Mouse (Mus musculus) lung, embryonic 14.5 days (tissue): ENCODE results near the gene Ablim2. TPM values are rescaled to one million over a fixed set of nuclear protein-coding genes. Genes with fewer than 3 reads are reported as not detected.

Experiments
- ATAC-seq: fragments of 200-750 bp; cut with Nextera tagmentation; 2 replicates; pipeline ENCODE4 v1.8.0; 2017; ENCODE audit warnings: mild to moderate bottlenecking, moderate TSS enrichment, moderate library complexity; ENCODE audit not compliant: insufficient read depth
- DNase-seq: peaks from one replicate; pipeline ENCODE4 v3.0.0-alpha.2; 2015
- H3K27ac ChIP-seq: fragments of 300-500 bp; sonication (generic); 2 replicates; pipeline ENCODE4 v1.5.1; 2014; ENCODE audit warnings: low read depth, mild to moderate bottlenecking, moderate library complexity
- H3K27me3 ChIP-seq: fragments of 300-500 bp; sonication (generic); 2 replicates; pipeline ENCODE4 v1.6.1; 2014; ENCODE audit warnings: low read length, control low read depth; ENCODE audit not compliant: insufficient read depth
- H3K36me3 ChIP-seq: fragments of 300-500 bp; sonication (generic); 2 replicates; pipeline ENCODE4 v1.6.1; 2014; ENCODE audit warnings: control low read depth; ENCODE audit not compliant: insufficient read depth
- H3K4me1 ChIP-seq: fragments of 300-500 bp; sonication (generic); 2 replicates; pipeline ENCODE4 v1.6.1; 2014; ENCODE audit warnings: antibody characterized with exemption, control low read depth; ENCODE audit not compliant: insufficient read depth
- H3K4me2 ChIP-seq: fragments of 300-500 bp; sonication (generic); 2 replicates; pipeline ENCODE4 v1.6.1; 2014; ENCODE audit warnings: mild to moderate bottlenecking
- H3K4me3 ChIP-seq: fragments of 300-500 bp; sonication (generic); 2 replicates; pipeline ENCODE4 v1.5.1; 2014; ENCODE audit warnings: low read depth, low read length
- H3K9ac ChIP-seq: fragments of 300-500 bp; sonication (generic); 2 replicates; pipeline ENCODE4 v1.6.1; 2014
- H3K9me3 ChIP-seq: fragments of 300-500 bp; sonication (generic); 2 replicates; pipeline ENCODE4 v1.6.1; 2016; ENCODE audit warnings: low read depth, low read length, control low read depth
- CTCF ChIP-seq: IDR thresholded peaks from 2 replicates; pipeline ENCODE4 v1.5.1; 2016; ENCODE audit warnings: antibody characterized with exemption, low read depth
- whole genome bisulfite sequencing: fragments of 180-500 bp; shearing (Covaris S2); extraction: QIAGEN DNeasy Blood & Tissue Kit; methylation state at CpG from one replicate; pipeline ENCODE4 v1.1.7; 2014; 5-methylcytosine and 5-hydroxymethylcytosine counted together
- polyA plus RNA-seq: library from polyadenylated mRNA; unstranded; fragments of >200 nt; fragmentation: Nextera tagmentation; extraction: Ambion mirVana; gene quantifications from 2 replicates; pipeline ENCODE4 v1.2.1, GENCODE M21; 2014

Ablim2 gene
- polyA plus RNA-seq, 1 experiment from 2014 or later: 0.36 TPM

DNA sequence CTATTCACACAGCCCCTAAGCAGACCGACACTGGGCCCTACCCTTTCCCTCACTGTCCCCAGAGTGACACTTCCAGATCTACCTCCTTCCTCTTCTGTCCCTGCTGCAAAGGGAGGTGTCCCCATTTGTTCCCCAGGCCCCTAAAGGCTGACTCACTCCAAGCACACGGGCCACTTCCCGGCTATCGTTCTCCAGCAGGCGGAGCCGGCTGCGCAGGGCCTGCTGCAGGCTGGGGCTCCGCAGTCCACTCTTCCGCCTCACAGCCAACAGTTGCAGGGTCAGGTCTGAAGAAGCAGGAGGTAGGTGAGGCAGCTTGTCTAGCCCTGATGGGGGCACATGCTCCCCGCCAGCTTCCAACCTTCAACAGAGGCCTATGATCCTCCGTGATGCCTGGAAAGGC, 38.9 kb upstream of the Ablim2 start:
- Histone ChIP-seq H3K4me2 (no peak overlapping the region), H3K27ac (no peak overlapping the region), H3K27me3 (no peaks in the 10 kb centered on the region), H3K9me3 (no peaks in the 10 kb centered on the region), H3K4me1 (0 out of 2 replicates have a peak, but pooled peaks cover 6% of the 10 kb centered on the region), H3K4me3 (no peak overlapping the region), H3K9ac (no peak overlapping the region), H3K36me3 (no peaks in the 10 kb centered on the region)
- DNase-seq: no peak
- no peak for TF ChIP-seq CTCF
- ATAC-seq: no peak
- WGBS: 67% methylated on average over 11 of the region's 11 CpGs

DNA sequence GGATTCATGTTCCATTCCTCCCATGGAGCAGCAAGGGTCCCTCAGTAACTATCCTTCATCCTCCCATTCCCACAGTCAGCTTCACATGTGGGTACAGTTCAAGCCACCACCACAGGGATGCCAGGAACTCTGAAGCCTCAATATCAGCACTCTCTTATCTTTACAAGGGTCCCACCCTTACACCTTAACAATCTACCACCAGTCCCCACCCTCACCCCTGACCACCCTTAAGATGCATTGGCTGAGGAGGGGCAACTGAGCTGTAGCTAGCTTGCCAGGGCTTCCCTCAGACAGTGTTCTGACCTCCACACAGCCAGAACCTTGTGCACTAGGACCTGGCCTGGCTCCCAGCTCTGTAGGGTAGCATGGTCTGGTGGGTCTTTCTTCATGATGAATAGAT, 38.3 kb upstream of the Ablim2 start:
- Histone ChIP-seq H3K4me3 (no peak overlapping the region), H3K4me1 (0 out of 2 replicates have a peak, but pooled peaks cover 6% of the 10 kb centered on the region), H3K36me3 (no peaks in the 10 kb centered on the region), H3K9ac (no peak overlapping the region), H3K27ac (no peak overlapping the region), H3K27me3 (no peaks in the 10 kb centered on the region), H3K4me2 (no peak overlapping the region), H3K9me3 (no peaks in the 10 kb centered on the region)
- ATAC-seq (no peak), DNase-seq (no peak)
- no peak for TF ChIP-seq CTCF

DNA sequence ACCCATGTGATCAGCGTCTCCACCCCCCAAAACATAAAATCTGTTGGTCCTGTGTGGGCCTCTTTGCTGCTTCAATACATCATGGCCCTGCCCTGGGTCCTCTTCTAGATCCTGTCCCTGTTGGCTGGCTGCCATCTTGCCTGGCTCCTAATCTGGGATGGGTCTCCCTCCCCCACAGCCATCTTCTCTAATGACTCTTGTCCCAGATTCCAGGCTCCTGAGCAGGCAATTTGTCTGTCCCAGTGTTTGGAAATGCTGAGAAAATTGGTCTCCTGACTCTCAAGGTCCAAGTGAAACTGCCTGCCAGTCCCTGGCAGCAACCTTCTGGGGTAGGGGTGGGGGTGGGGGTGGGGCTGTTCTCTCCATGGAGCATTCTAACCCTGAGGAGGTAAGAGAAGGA, 37.8 kb upstream of the Ablim2 start:
- TF ChIP-seq CTCF: no peak
- DNase-seq: peak; percentile 72
- no peaks in the 10 kb centered on the region for H3K27me3 ChIP-seq
- no peaks in the 10 kb centered on the region for H3K9me3 ChIP-seq
- 0 out of 2 replicates have a peak, but pooled peaks cover 6% of the 10 kb centered on the region for H3K4me1 ChIP-seq
- 78% methylated on average over 1 of the region's 1 CpGs for WGBS
- H3K36me3 ChIP-seq: no peaks in the 10 kb centered on the region
- no peak overlapping the region for H3K27ac ChIP-seq
- H3K9ac ChIP-seq: no peak overlapping the region
- no peak overlapping the region for H3K4me3 ChIP-seq
- ATAC-seq: no peak
- H3K4me2 ChIP-seq: no peak overlapping the region

DNA sequence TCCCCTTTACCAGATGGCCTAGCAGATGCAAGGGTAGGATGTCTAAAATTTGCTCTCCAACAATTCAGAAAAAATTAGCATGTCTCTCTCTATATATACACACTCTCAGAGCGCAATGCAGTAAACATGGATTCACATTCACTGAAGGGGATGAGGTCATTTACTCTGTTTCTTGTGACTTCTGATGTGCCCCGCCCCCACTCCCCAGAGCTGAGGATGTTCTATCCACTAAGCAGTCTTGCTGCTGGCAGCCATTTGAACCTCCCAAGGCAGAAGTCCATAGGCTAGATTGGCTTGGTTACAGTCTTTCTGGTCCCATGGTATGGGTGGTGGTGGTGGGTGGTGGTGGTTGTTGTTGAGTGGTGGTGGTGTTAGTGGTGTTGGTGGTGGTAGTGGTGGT, 35.7 kb upstream of the Ablim2 start:
- H3K4me1 ChIP-seq: 0 out of 2 replicates have a peak, but pooled peaks cover 6% of the 10 kb centered on the region
- H3K4me2 ChIP-seq: no peak overlapping the region
- ATAC-seq (no peak), DNase-seq (no peak)
- WGBS: 81% methylated on average over 2 of the region's 2 CpGs
- no peak for TF ChIP-seq CTCF
- no peak overlapping the region for H3K27ac ChIP-seq
- H3K9me3 ChIP-seq: no peaks in the 10 kb centered on the region
- no peak overlapping the region for H3K9ac ChIP-seq
- H3K4me3 ChIP-seq: no peak overlapping the region
- H3K36me3 ChIP-seq: no peaks in the 10 kb centered on the region
- no peaks in the 10 kb centered on the region for H3K27me3 ChIP-seq

DNA sequence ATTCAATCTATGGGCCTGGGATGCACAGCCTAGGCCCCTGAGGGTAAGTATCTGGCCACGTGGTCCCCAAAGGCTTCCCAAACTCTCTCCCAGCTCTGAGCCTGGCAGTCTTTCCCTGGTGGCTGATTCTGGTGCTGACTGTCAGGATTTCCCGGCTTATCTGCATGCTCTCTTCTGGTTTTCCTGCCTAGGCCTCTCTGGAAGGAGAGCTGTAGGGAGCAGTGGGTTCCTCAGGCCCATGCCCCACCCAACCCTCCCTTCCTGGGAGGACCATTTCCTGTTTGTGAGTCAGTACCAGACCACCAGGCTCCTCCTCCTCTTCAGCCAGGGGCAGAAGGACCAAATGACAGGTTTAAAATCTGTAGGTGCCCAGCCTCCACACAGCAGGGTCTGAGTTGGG, 35.0 kb upstream of the Ablim2 start:
- Histone ChIP-seq H3K4me3 (no peak overlapping the region), H3K4me2 (no peak overlapping the region), H3K27me3 (no peaks in the 10 kb centered on the region), H3K9ac (no peak overlapping the region), H3K4me1 (0 out of 2 replicates have a peak, but pooled peaks cover 6% of the 10 kb centered on the region), H3K27ac (no peak overlapping the region), H3K36me3 (no peaks in the 10 kb centered on the region), H3K9me3 (no peaks in the 10 kb centered on the region)
- TF ChIP-seq CTCF: no peak
- ATAC-seq (no peak), DNase-seq (no peak)
- WGBS: 30% methylated on average over 2 of the region's 2 CpGs

DNA sequence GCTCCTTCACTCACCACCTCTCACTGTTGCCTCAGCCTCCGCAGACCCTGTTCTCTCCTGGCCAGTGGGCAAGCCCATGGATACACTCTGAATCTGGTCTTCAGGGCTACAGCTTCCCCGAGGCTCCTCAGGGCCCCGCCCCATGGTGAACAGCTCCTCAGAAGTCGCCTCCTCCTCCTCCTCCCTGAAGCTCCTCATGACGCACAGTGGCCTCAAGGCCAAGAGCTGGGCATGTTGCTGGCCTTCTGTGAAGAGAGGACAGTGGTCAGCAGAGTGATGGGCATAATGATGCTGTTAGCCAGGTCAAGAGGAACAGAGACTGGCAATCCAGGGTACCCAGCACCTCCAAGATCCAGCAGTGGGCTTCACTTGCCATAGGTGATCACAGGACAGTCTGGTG, 33.8 kb upstream of the Ablim2 start:
- no peak overlapping the region for H3K27ac ChIP-seq
- H3K4me1 ChIP-seq: peaks cover 11% of the 10 kb centered on the region; the same call in 1 of the 2 replicates
- WGBS: 70% methylated on average over 5 of the region's 5 CpGs

DNA sequence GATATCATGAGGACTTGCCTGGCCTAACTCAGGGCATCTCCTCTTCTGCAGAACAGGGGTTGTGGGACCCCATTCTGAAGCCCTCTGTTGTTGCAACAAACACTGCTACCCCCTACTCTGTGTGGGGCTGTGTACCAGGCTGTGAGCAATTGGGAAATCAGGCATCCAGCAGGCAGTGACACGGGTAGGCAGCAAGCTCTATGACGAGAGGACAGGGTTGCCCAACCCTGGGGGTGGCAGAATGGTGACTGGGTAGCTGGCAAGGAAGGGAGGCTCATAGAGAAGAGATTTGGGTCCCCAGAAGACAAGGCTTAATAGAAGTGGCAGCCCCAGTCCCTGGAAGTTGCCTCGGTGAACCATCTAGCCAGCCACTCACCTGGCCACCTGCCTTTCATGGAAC, 31.8 kb upstream of the Ablim2 start:
- no peak for ATAC-seq

More for the DNA sequence above, 33.8 kb upstream of the Ablim2 start:
- no peak for ATAC-seq
- Histone ChIP-seq H3K9me3 (no peaks in the 10 kb centered on the region), H3K27me3 (no peaks in the 10 kb centered on the region), H3K36me3 (no peaks in the 10 kb centered on the region), H3K4me2 (no peak overlapping the region), H3K9ac (no peak overlapping the region), H3K4me3 (no peak overlapping the region)
- no peak for DNase-seq
- no peak for TF ChIP-seq CTCF

DNA sequence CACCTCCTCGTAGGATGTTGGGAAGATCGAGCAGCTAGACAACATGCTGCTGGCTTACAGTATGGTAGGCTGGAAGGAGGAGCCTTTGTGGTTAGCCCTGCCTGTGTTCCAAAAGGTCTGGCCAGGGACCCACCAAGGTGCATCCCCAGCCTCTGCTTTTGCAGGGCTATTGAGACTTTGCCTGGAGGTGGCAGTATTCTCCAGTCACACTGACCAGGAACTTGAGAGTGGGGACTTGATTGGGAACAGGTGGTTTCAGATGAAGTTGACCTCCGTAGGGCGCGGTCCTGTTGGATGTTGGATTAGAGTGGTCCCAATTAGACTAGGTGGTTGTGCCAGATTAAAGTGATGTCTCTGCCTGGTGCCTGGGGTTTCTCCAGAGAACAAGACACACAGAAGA, 30.2 kb upstream of the Ablim2 start:
- H3K4me2 ChIP-seq: peak overlapping the region; percentile 53
- ATAC-seq: no peak
- H3K4me1 ChIP-seq: peaks cover 5% of the 10 kb centered on the region; the same call in 1 of the 2 replicates
- no peaks in the 10 kb centered on the region for H3K9me3 ChIP-seq
- H3K36me3 ChIP-seq: no peaks in the 10 kb centered on the region
- no peaks in the 10 kb centered on the region for H3K27me3 ChIP-seq
- no peak overlapping the region for H3K4me3 ChIP-seq
- H3K9ac ChIP-seq: no peak overlapping the region
- DNase-seq: no peak
- 88% methylated on average over 5 of the region's 5 CpGs for WGBS
- TF ChIP-seq CTCF: peak; percentile 26
- H3K27ac ChIP-seq: no peak overlapping the region

More for the DNA sequence above, 31.8 kb upstream of the Ablim2 start:
- no peak overlapping the region for H3K9ac ChIP-seq
- H3K27ac ChIP-seq: no peak overlapping the region
- TF ChIP-seq CTCF: no peak
- no peaks in the 10 kb centered on the region for H3K36me3 ChIP-seq
- 74% methylated on average over 3 of the region's 3 CpGs for WGBS
- H3K4me3 ChIP-seq: no peak overlapping the region
- no peak overlapping the region for H3K4me2 ChIP-seq
- no peaks in the 10 kb centered on the region for H3K27me3 ChIP-seq
- DNase-seq: no peak
- no peaks in the 10 kb centered on the region for H3K9me3 ChIP-seq
- H3K4me1 ChIP-seq: peaks cover 5% of the 10 kb centered on the region; the same call in 1 of the 2 replicates
